Mouse (Mus musculus) liver, embryonic 11.5 days (tissue): ENCODE results near the gene Lrrk1. TPM values are rescaled to one million over a fixed set of nuclear protein-coding genes. Genes with fewer than 3 reads are reported as not detected.

Experiments used
- ATAC-seq: fragments of 200-750 bp; cut with Nextera tagmentation; replicated peaks from 2 replicates; pipeline ENCODE4 v1.8.0; 2017; ENCODE audit warnings: moderate number of reproducible peaks, mild to moderate bottlenecking, moderate TSS enrichment, moderate library complexity; ENCODE audit not compliant: low FRiP score
- DNase-seq: peaks from one replicate; pipeline ENCODE4 v3.0.0-alpha.2; 2017; ENCODE audit warnings: low spot score
- H3K27ac ChIP-seq: fragments of 300-500 bp; sonication (generic); 2 replicates; pipeline ENCODE4 v1.5.1; 2014; ENCODE audit warnings: mild to moderate bottlenecking, low read depth, low read length, control low read depth
- H3K27me3 ChIP-seq: fragments of 300-500 bp; sonication (generic); replicated peaks from 2 replicates; pipeline ENCODE4 v1.6.1; 2014; ENCODE audit warnings: low read length, mixed read lengths; ENCODE audit not compliant: control insufficient read depth, insufficient read depth
- H3K36me3 ChIP-seq: fragments of 300-500 bp; sonication (generic); 2 replicates; pipeline ENCODE4 v1.6.1; 2014; ENCODE audit warnings: mild to moderate bottlenecking, low read length, moderate library complexity, mixed read lengths; ENCODE audit not compliant: control insufficient read depth, insufficient read depth
- H3K4me1 ChIP-seq: fragments of 300-500 bp; sonication (generic); replicated peaks from 2 replicates; pipeline ENCODE4 v1.6.1; 2014; ENCODE audit warnings: low read length, mixed read lengths; ENCODE audit not compliant: control insufficient read depth, insufficient read depth
- H3K4me2 ChIP-seq: fragments of 300-500 bp; sonication (generic); 2 replicates; pipeline ENCODE4 v1.6.1; 2014; ENCODE audit warnings: mild to moderate bottlenecking, control low read depth, moderate library complexity
- H3K4me3 ChIP-seq: fragments of 300-500 bp; sonication (generic); 2 replicates; pipeline ENCODE4 v1.5.1; 2014; ENCODE audit warnings: low read depth, low read length, control low read depth
- H3K9ac ChIP-seq: fragments of 300-500 bp; sonication (generic); 2 replicates; pipeline ENCODE4 v1.6.1; 2014; ENCODE audit warnings: low read depth, low read length, control low read depth
- H3K9me3 ChIP-seq: fragments of 300-500 bp; sonication (generic); 2 replicates; pipeline ENCODE4 v1.6.1; 2016; ENCODE audit warnings: low read length, inconsistent platforms, mixed read lengths; ENCODE audit not compliant: control insufficient read depth
- WGBS: fragments of 180-500 bp; shearing (Covaris S2); extraction: QIAGEN DNeasy Blood & Tissue Kit; methylation state at CpG from one replicate; pipeline ENCODE4 v1.1.7; 2014; 5-methylcytosine and 5-hydroxymethylcytosine counted together
- polyA plus RNA-seq: library from polyadenylated mRNA; unstranded; fragments of >200 nt; fragmentation: Nextera tagmentation; extraction: Ambion mirVana; gene quantifications from 2 replicates; pipeline ENCODE4 v1.2.1, GENCODE M21; 2014

The Lrrk1 gene
- 8.9 and 9.3 TPM in 2 replicates for polyA plus RNA-seq

- Histone ChIP-seq H3K9me3 (no peaks in the 10 kb centered on the region), H3K4me1 (peaks cover 6% of the 10 kb centered on the region; the same call in 1 of the 2 replicates), H3K9ac (peak within 1 kb of the TSS; percentile 84), H3K27me3 (no peaks in the 10 kb centered on the region), H3K4me3 (peak within 1 kb of the TSS; percentile 69), H3K27ac (no peak within 1 kb of the TSS), H3K36me3 (no peaks in the 10 kb centered on the region), H3K4me2 (peak within 1 kb of the TSS; percentile 78)
- DNase-seq, result peak; percentile 78
- peak; percentile 76 for ATAC-seq
- WGBS, result under 1% methylated on average over 69 of the region's 70 CpGs
These were observed at the start of gene Lrrk1 for GRCm38 (mm10) chr7:66387813-66388521. Lrrk1 (minus strand) TSS chr7:66388350.

GRCm38 (mm10) chr7:66434453-66434935, 46.3 kb upstream of the Lrrk1 start:
- ATAC-seq (no peak), DNase-seq (no peak)
- Histone ChIP-seq H3K4me2 (no peak overlapping the region), H3K9me3 (no peaks in the 10 kb centered on the region), H3K9ac (no peak overlapping the region), H3K36me3 (no peaks in the 10 kb centered on the region), H3K27me3 (peaks cover 6% of the 10 kb centered on the region), H3K4me3 (no peak overlapping the region), H3K4me1 (no peaks in the 10 kb centered on the region), H3K27ac (no peak overlapping the region)
- WGBS, result 46% methylated on average over 10 of the region's 10 CpGs

GRCm38 (mm10) chr7:66427437-66428161, 39.4 kb upstream of the Lrrk1 start, which contains the start of gene Aldh1a3:
Aldh1a3 (minus strand) TSS chr7:66427517.
- peak; percentile 36; the same call in 1 of the 2 replicates for ATAC-seq
- H3K36me3 ChIP-seq, result no peaks in the 10 kb centered on the region
- H3K9ac ChIP-seq, result no peak within 1 kb of the TSS
- H3K27me3 ChIP-seq, result peaks cover 62% of the 10 kb centered on the region
- H3K4me3 ChIP-seq, result peak within 1 kb of the TSS; percentile 50
- under 1% methylated on average over 53 of the region's 56 CpGs for WGBS
- peak within 1 kb of the TSS; percentile 73 for H3K4me2 ChIP-seq
- DNase-seq, result no peak
- H3K27ac ChIP-seq, result no peak within 1 kb of the TSS
- peaks cover 6% of the 10 kb centered on the region; the same call in 1 of the 2 replicates for H3K4me1 ChIP-seq
- H3K9me3 ChIP-seq, result no peaks in the 10 kb centered on the region

GRCm38 (mm10) chr7:66427053-66427436, 38.9 kb upstream of the Lrrk1 start:
- Histone ChIP-seq H3K4me2 (peak overlapping the region; percentile 73), H3K27ac (no peak overlapping the region), H3K27me3 (peaks cover 62% of the 10 kb centered on the region), H3K9ac (no peak overlapping the region), H3K36me3 (no peaks in the 10 kb centered on the region), H3K9me3 (no peaks in the 10 kb centered on the region), H3K4me1 (peaks cover 6% of the 10 kb centered on the region; the same call in 1 of the 2 replicates), H3K4me3 (peak overlapping the region; percentile 50)
- WGBS, result 4% methylated on average over 23 of the region's 23 CpGs
- DNase-seq, result no peak
- ATAC-seq, result no peak

GRCm38 (mm10) chr7:66421903-66422302, 33.8 kb upstream of the Lrrk1 start:
- no peak overlapping the region for H3K4me3 ChIP-seq
- no peaks in the 10 kb centered on the region for H3K36me3 ChIP-seq
- 66% methylated on average over 8 of the region's 8 CpGs for WGBS
- no peak overlapping the region for H3K27ac ChIP-seq
- no peaks in the 10 kb centered on the region for H3K9me3 ChIP-seq
- ATAC-seq (no peak), DNase-seq (no peak)
- peaks cover 29% of the 10 kb centered on the region for H3K27me3 ChIP-seq
- peaks cover 2% of the 10 kb centered on the region; the same call in 1 of the 2 replicates for H3K4me1 ChIP-seq
- no peak overlapping the region for H3K4me2 ChIP-seq
- H3K9ac ChIP-seq, result no peak overlapping the region

- WGBS, result 49% methylated on average over 12 of the region's 12 CpGs
- no peak for DNase-seq
- no peak for ATAC-seq
These were observed 30.8 kb upstream of the Lrrk1 start for GRCm38 (mm10) chr7:66418981-66419380.

GRCm38 (mm10) chr7:66416829-66417228, 28.7 kb upstream of the Lrrk1 start:
- DNase-seq, result no peak

More at GRCm38 (mm10) chr7:66418981-66419380, 30.8 kb upstream of the Lrrk1 start:
- Histone ChIP-seq H3K9me3 (no peaks in the 10 kb centered on the region), H3K4me1 (no peaks in the 10 kb centered on the region), H3K4me3 (no peak overlapping the region), H3K9ac (no peak overlapping the region), H3K4me2 (no peak overlapping the region), H3K27me3 (peaks cover 2% of the 10 kb centered on the region; the same call in 1 of the 2 replicates), H3K36me3 (no peaks in the 10 kb centered on the region), H3K27ac (no peak overlapping the region)

GRCm38 (mm10) chr7:66413093-66413492, 24.9 kb upstream of the Lrrk1 start:
- no peak overlapping the region for H3K9ac ChIP-seq
- 82% methylated on average over 7 of the region's 7 CpGs for WGBS
- H3K4me2 ChIP-seq, result no peak overlapping the region
- no peak overlapping the region for H3K4me3 ChIP-seq
- no peaks in the 10 kb centered on the region for H3K27me3 ChIP-seq
- ATAC-seq (no peak), DNase-seq (no peak)
- H3K9me3 ChIP-seq, result no peaks in the 10 kb centered on the region
- no peak overlapping the region for H3K27ac ChIP-seq
- H3K4me1 ChIP-seq, result no peaks in the 10 kb centered on the region
- H3K36me3 ChIP-seq, result no peaks in the 10 kb centered on the region

More at GRCm38 (mm10) chr7:66416829-66417228, 28.7 kb upstream of the Lrrk1 start:
- Histone ChIP-seq H3K4me3 (no peak overlapping the region), H3K9me3 (no peaks in the 10 kb centered on the region), H3K36me3 (no peaks in the 10 kb centered on the region), H3K9ac (no peak overlapping the region), H3K27me3 (no peaks in the 10 kb centered on the region), H3K4me1 (no peaks in the 10 kb centered on the region), H3K4me2 (no peak overlapping the region), H3K27ac (no peak overlapping the region)
- ATAC-seq, result no peak
- WGBS, result 82% methylated on average over 4 of the region's 4 CpGs
